ENCODE assay signal across 20 mouse cellular contexts in the genomic region with DNA sequence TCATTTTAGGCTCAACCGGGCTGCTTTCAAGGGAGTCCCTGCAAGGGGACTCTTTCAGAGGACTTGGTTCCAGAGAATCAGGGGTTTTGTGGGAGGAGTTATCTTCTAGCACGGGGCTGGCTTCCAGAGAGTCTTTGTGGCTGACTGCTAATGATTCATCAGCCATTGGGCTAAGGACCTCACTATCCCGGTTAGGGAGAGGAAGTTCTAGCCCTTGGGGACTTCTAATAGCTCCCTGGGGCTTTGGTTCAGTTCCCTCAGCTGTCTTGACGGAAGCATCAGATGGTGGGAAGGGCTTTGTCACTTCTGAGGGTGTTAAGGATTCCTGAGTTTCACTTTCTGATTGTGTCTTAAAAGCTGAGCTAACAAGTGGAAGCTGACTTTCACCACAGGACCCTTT.
DNase-seq lines count a peak whose midpoint lies in the region; ATAC-seq and TF ChIP-seq lines count a peak whose summit lies in the region.
"Had no signal": no experiment of that assay in that cellular context is flagged by ENCODE, and none has a peak within 500 bp of the region (broad histone marks: within the 10 kb centered on the region; RNA-seq: fewer than 3 reads in every experiment).

No protein-coding gene starts in this region.

- DNase-seq in gastrocnemius, adult 2 months: peak; percentile 28
- no peak for DNase-seq in gastrocnemius, postnatal 14 days
- DNase-seq in liver, adult 2 months (ENCODE audit: extremely low read depth, low read depth, low spot score): peak; percentile 5
- peak; percentile 10 for DNase-seq in splenic B cell, adult 2 months (ENCODE audit: low read depth, low spot score)
- DNase-seq in adrenal gland, adult 18-20 months (ENCODE audit: low spot score in 2 of 2): no peak
- no peak for DNase-seq in ovary, adult 18-20 months (ENCODE audit: low spot score)
- DNase-seq: adrenal gland, adult 2 months; cerebellum, adult 11 months; cerebellum, postnatal 36 days; kidney, adult 18-20 months; kidney, postnatal 25 days; lung, postnatal 36 days had no signal

- no peaks in the 10 kb centered on the region for H3K9me3 ChIP-seq in liver, embryonic 12.5 days (replicated peaks)
- H3K9me3 ChIP-seq: embryonic facial prominence, embryonic 12.5 days; limb, embryonic 12.5 days; midbrain, embryonic 12.5 days; neural tube, embryonic 13.5 days had no signal

- TF ChIP-seq POLR2A in liver, adult 2 months (IDR thresholded peaks at IDR 0.05; ENCODE audit: extremely low read depth, insufficient read depth, low read length): no peak

- H3K9ac ChIP-seq in liver, adult 2 months (ENCODE audit: low read depth, low read length): no peak overlapping the region
- H3K9ac ChIP-seq in liver, embryonic 12.5 days: no peak overlapping the region
- H3K9ac ChIP-seq: embryonic facial prominence, embryonic 12.5 days; limb, embryonic 12.5 days; liver, embryonic 15.5 days; midbrain, embryonic 12.5 days; neural tube, embryonic 13.5 days had no signal

- no peaks in the 10 kb centered on the region for H3K4me1 ChIP-seq in liver, adult 2 months (ENCODE audit: control insufficient read depth, insufficient read depth, low read length)
- no peaks in the 10 kb centered on the region for H3K4me1 ChIP-seq in liver, embryonic 12.5 days
- H3K4me1 ChIP-seq: embryonic facial prominence, embryonic 12.5 days; limb, embryonic 12.5 days; liver, embryonic 15.5 days; midbrain, embryonic 12.5 days; neural tube, embryonic 13.5 days had no signal

- H3K27ac ChIP-seq in gastrocnemius, adult 2 months: peak overlapping the region; percentile 5; the same call in 1 of the 2 replicates
- H3K27ac ChIP-seq in liver, adult 2 months (replicated peaks; ENCODE audit: insufficient read depth, low read depth, low read length): no peak overlapping the region
- no peak overlapping the region for H3K27ac ChIP-seq in liver, embryonic 12.5 days
- H3K27ac ChIP-seq: embryonic facial prominence, embryonic 12.5 days; left cerebral cortex, adult 2 months; limb, embryonic 12.5 days; liver, embryonic 15.5 days; midbrain, embryonic 12.5 days; neural tube, embryonic 13.5 days had no signal

- H3K79me2 ChIP-seq in liver, adult 2 months (ENCODE audit: control insufficient read depth, insufficient read depth, low read length): no peaks in the 10 kb centered on the region

- H3K4me2 ChIP-seq in liver, embryonic 12.5 days: no peak overlapping the region
- H3K4me2 ChIP-seq: embryonic facial prominence, embryonic 12.5 days; limb, embryonic 12.5 days; liver, embryonic 15.5 days; midbrain, embryonic 12.5 days; neural tube, embryonic 13.5 days had no signal

- WGBS in liver, adult 2 months: 68% methylated on average over 4 of the region's 4 CpGs
- 28% methylated on average over 4 of the region's 4 CpGs for WGBS in liver, embryonic 12.5 days (ENCODE audit: insufficient replicate concordance)

- TF ChIP-seq CTCF in gastrocnemius, adult 2 months (IDR thresholded peaks at IDR 0.05): no peak
- no peak for TF ChIP-seq CTCF in liver, adult 2 months (IDR thresholded peaks at IDR 0.05; ENCODE audit: low read depth, low read length)

- ATAC-seq in liver, embryonic 12.5 days: no peak
- ATAC-seq in common myeloid progenitor, adult 5-6 weeks (replicated peaks; ENCODE audit: low read depth, poor library complexity, severe bottlenecking): peak; percentile 42; the same call in 1 of the 2 replicates

- no peaks in the 10 kb centered on the region for H3K36me3 ChIP-seq in liver, adult 2 months (ENCODE audit: control insufficient read depth, insufficient read depth, low read length)
- H3K36me3 ChIP-seq in liver, embryonic 12.5 days: 0 out of 2 replicates have a peak, but pooled peaks cover 3% of the 10 kb centered on the region
- H3K36me3 ChIP-seq in splenic B cell, adult 2 months (ENCODE audit: control insufficient read depth, insufficient read depth, low read length, poor library complexity, severe bottlenecking): no peaks in the 10 kb centered on the region

- H3K4me3 ChIP-seq in gastrocnemius, adult 2 months: peak overlapping the region; percentile 23; the same call in 1 of the 2 replicates
- no peak overlapping the region for H3K4me3 ChIP-seq in liver, adult 2 months (ENCODE audit: insufficient read depth, low read depth, low read length)
- H3K4me3 ChIP-seq in liver, embryonic 12.5 days: no peak overlapping the region
- H3K4me3 ChIP-seq: embryonic facial prominence, embryonic 12.5 days; left cerebral cortex, adult 2 months; limb, embryonic 12.5 days; liver, embryonic 15.5 days; midbrain, embryonic 12.5 days; neural tube, embryonic 13.5 days had no signal

- no peaks in the 10 kb centered on the region for H3K27me3 ChIP-seq in liver, adult 2 months (ENCODE audit: control insufficient read depth, insufficient read depth, low read length)
- no peaks in the 10 kb centered on the region for H3K27me3 ChIP-seq in liver, embryonic 12.5 days (replicated peaks)
- H3K27me3 ChIP-seq in splenic B cell, adult 2 months (ENCODE audit: control insufficient read depth, insufficient read depth, low read length, poor library complexity, severe bottlenecking): no peaks in the 10 kb centered on the region
- H3K27me3 ChIP-seq: embryonic facial prominence, embryonic 12.5 days; limb, embryonic 12.5 days; liver, embryonic 15.5 days; midbrain, embryonic 12.5 days; neural tube, embryonic 13.5 days had no signal

- intact Hi-C loops in gastrocnemius, adult 2 months (cut with DNase I): no loop called here
- intact Hi-C loops in gastrocnemius, postnatal 14 days (cut with DNase I; ENCODE audit: low total_unique reads): no loop called here

Comparison
In these comparisons a context has a peak if more than half of its experiments do, and no peak if none do; other contexts are left out.
1. DNase-seq: peak in gastrocnemius, adult 2 months (single experiment), liver, adult 2 months (single experiment) and splenic B cell, adult 2 months (single experiment); none in gastrocnemius, postnatal 14 days (single experiment), adrenal gland, adult 18-20 months (0 of 2) and ovary, adult 18-20 months (single experiment).